Comparison of ENCODE assay signal across 8 mouse cellular contexts in genomic region chr17:65706220-65706619, GRCm38 (mm10).
A peak's percentile ranks its signal among the peaks of the same experiment; 100 is the strongest.
DNase-seq lines count a peak whose midpoint lies in the region; ATAC-seq lines count a peak whose summit lies in the region.

No protein-coding gene starts in this region.

- 0 out of 2 replicates have a peak, but pooled peaks have one; percentile 46 for ATAC-seq in intestine, embryonic 15.5 days
- no peak; the same call in 1 of the 2 replicates for ATAC-seq in intestine, embryonic 16.5 days

- no peaks in the 10 kb centered on the region for H3K9me3 ChIP-seq in intestine, embryonic 15.5 days
- no peaks in the 10 kb centered on the region for H3K9me3 ChIP-seq in intestine, embryonic 16.5 days (ENCODE audit: control insufficient read depth, low read length)

- H3K4me2 ChIP-seq in intestine, embryonic 15.5 days (replicated peaks), result no peak overlapping the region
- no peak overlapping the region for H3K4me2 ChIP-seq in intestine, embryonic 16.5 days (ENCODE audit: low read depth, low read length)

- 79% methylated on average over 5 of the region's 5 CpGs for WGBS in intestine, embryonic 15.5 days
- WGBS in intestine, embryonic 16.5 days, result 71% methylated on average over 5 of the region's 5 CpGs

- no peak overlapping the region for H3K9ac ChIP-seq in intestine, embryonic 15.5 days
- H3K9ac ChIP-seq in intestine, embryonic 16.5 days (ENCODE audit: low read depth, low read length), result no peak overlapping the region

- no peaks in the 10 kb centered on the region; the same call in 1 of the 2 replicates for H3K36me3 ChIP-seq in intestine, embryonic 15.5 days
- H3K36me3 ChIP-seq in intestine, embryonic 16.5 days (ENCODE audit: control insufficient read depth, insufficient read depth, low read length), result no peaks in the 10 kb centered on the region

- no peaks in the 10 kb centered on the region for H3K27me3 ChIP-seq in intestine, embryonic 15.5 days (replicated peaks)
- no peaks in the 10 kb centered on the region for H3K27me3 ChIP-seq in intestine, embryonic 16.5 days (replicated peaks; ENCODE audit: control insufficient read depth, insufficient read depth, low read length)

- H3K4me3 ChIP-seq in intestine, embryonic 15.5 days (replicated peaks), result no peak overlapping the region
- no peak overlapping the region for H3K4me3 ChIP-seq in intestine, embryonic 16.5 days (ENCODE audit: low read length)

- H3K4me1 ChIP-seq in intestine, embryonic 15.5 days (replicated peaks), result peaks cover 12% of the 10 kb centered on the region
- peaks cover 7% of the 10 kb centered on the region for H3K4me1 ChIP-seq in intestine, embryonic 16.5 days (ENCODE audit: control insufficient read depth, insufficient read depth, low read length)

- no peak overlapping the region for H3K27ac ChIP-seq in intestine, embryonic 15.5 days
- no peak overlapping the region for H3K27ac ChIP-seq in intestine, embryonic 16.5 days (ENCODE audit: low read length)

- peak; percentile 52 for DNase-seq in MN1 (ENCODE audit: low spot score)
- DNase-seq in cerebellum, postnatal 14 days, result peak; percentile 84 to 91
- DNase-seq in heart, postnatal 36 days, result peak; percentile 60 to 73
- peak; percentile 72 to 76 for DNase-seq in left cerebral cortex, postnatal 14 days (ENCODE audit: low spot score in 2 of 2)
- peak; percentile 61 for DNase-seq in retina, postnatal 1 day
- no peak for DNase-seq in neural tube, embryonic 10.5 days (ENCODE audit: extremely low spot score, low spot score)

- intact Hi-C loops in heart, postnatal 36 days (cut with DNase I), result loop anchor here (5.0 to 10.0 kb wide), 4 partner anchors 66 to 399 kb away; partner anchors contain the start of genes Ndufv2, Rab31 and Vapa
- intact Hi-C loops in left cerebral cortex, postnatal 14 days (cut with DNase I), result no loop called here
